Mouse (Mus musculus): Measurements from ENCODE around the gene Dctn2. TPM values are rescaled to one million over a fixed set of nuclear protein-coding genes. Genes with fewer than 3 reads are reported as not detected.

The Dctn2 gene
- total and polyA plus RNA-seq, 3 experiments: 66.3 to 91.9 (median 79.1) TPM

DNA sequence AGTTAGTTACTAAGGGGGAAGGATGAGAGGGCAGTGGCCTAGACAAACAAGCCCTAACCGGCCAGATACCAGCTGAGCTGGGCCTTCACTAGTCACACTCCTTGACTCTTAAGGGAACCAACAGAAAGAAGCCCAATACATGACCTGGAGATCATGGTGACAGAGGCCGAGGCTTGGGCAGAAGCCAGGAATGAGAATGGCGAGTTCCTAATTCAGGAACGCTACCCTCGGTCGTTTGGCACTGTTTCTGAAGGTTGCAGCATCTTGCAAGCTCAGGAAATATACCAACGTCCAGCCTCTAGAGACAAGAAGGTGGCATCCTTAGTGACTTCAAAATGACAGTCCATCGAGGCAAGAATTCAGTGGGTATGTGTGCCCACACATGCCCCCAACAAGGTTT is 1.8 kb upstream of the Dctn2 start:
- Histone ChIP-seq H3K4me2 (ENCODE audit: insufficient read depth, low read depth, poor library complexity, severe bottlenecking) (no peak overlapping the region), H3K27ac (ENCODE audit: insufficient read depth, low read depth) (no peak overlapping the region), H3K4me1 (ENCODE audit: control insufficient read depth in 1 of 2, insufficient read depth in 2 of 2) (peaks cover 11 to 22% of the 10 kb centered on the region in 2 experiments), H3K9me3 (replicated peaks; ENCODE audit: low read length) (no peaks in the 10 kb centered on the region), H3K79me2 (replicated peaks; ENCODE audit: control insufficient read depth, extremely low read depth, insufficient read depth, poor library complexity, severe bottlenecking) (peaks cover 12% of the 10 kb centered on the region), H3K4me3 (replicated peaks in 1 of 3; ENCODE audit: low read depth in 2 of 3, low read length in 2 of 3, poor library complexity in 1 of 3) (no peak overlapping the region), H3K9ac (ENCODE audit: insufficient read depth, low read depth) (no peak overlapping the region), H3K36me3 (replicated peaks in 1 of 2; ENCODE audit: control insufficient read depth in 1 of 2, insufficient read depth in 1 of 2, low read length in 1 of 2) (peaks cover 11 to 16% of the 10 kb centered on the region in 2 experiments), H3K27me3 (replicated peaks) (peaks cover 47% of the 10 kb centered on the region)
- in situ Hi-C loops (cut with MboI; ENCODE audit: low pct_ligation_motif_present, low pct_unique_long_range_greater_than_20kb, low sequenced_read_pairs) (no loop called here), dilution Hi-C loops (cut with MboI; ENCODE audit: extremely low pct_ligation_motif_present, extremely low pct_unique_long_range_greater_than_20kb, low sequenced_read_pairs) (no loop called here)
- no peak for DNase-seq (ENCODE audit: extremely low read depth)
- TF ChIP-seq ZNF384 (IDR thresholded peaks at IDR 0.05; ENCODE audit: low read depth, low read length) (no peak), TCF12 (IDR thresholded peaks at IDR 0.05; ENCODE audit: low read depth, low read length) (no peak), MXI1 (IDR thresholded peaks at IDR 0.05; ENCODE audit: low read depth, low read length) (no peak), POLR2A (IDR thresholded peaks at IDR 0.05; ENCODE audit: low read depth, low read length) (no peak), POLR2AphosphoS2 (IDR thresholded peaks at IDR 0.05; ENCODE audit: low read depth, low read length) (no peak), SIN3A (IDR thresholded peaks at IDR 0.05; ENCODE audit: low read length) (no peak), USF2 (conservative IDR thresholded peaks at IDR 0.05; ENCODE audit: low read depth, low read length) (no peak), MAX (IDR thresholded peaks at IDR 0.05; ENCODE audit: low read length) (no peak), IRF4 (IDR thresholded peaks at IDR 0.05; ENCODE audit: low read depth, low read length) (no peak), CHD2 (IDR thresholded peaks at IDR 0.05; ENCODE audit: low read length) (no peak), TBP (conservative IDR thresholded peaks at IDR 0.05; ENCODE audit: low read depth, low read length) (no peak), PAX5 (IDR thresholded peaks at IDR 0.05; ENCODE audit: low read length) (no peak)

DNA sequence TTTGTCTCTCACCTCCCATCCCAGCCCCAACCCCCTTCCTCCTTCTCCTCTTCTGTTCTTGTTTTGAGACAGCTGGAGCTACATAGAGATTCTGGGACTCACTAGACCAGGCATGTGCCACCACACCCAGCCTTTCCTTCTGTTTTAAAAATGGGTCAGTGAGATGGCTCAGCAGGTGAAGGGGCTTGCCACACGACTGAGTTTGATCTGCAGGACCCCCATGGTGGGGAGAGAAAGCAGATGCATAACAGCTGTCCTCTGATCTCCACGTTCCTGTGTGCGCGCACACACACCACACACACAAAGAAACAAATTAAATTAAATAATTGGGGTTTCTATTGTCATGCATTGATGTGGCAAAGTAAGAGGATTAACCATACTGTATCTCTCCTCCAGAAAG is 1.2 kb upstream of the Dctn2 start:
- H3K27ac ChIP-seq (ENCODE audit: insufficient read depth, low read depth): no peak overlapping the region
- H3K4me2 ChIP-seq (ENCODE audit: insufficient read depth, low read depth, poor library complexity, severe bottlenecking): no peak overlapping the region
- H3K27me3 ChIP-seq (replicated peaks): peaks cover 43% of the 10 kb centered on the region
- H3K9ac ChIP-seq (ENCODE audit: insufficient read depth, low read depth): no peak overlapping the region
- no peak for DNase-seq (ENCODE audit: extremely low read depth)
- in situ Hi-C loops (cut with MboI; ENCODE audit: low pct_ligation_motif_present, low pct_unique_long_range_greater_than_20kb, low sequenced_read_pairs): no loop called here
- dilution Hi-C loops (cut with MboI; ENCODE audit: extremely low pct_ligation_motif_present, extremely low pct_unique_long_range_greater_than_20kb, low sequenced_read_pairs): no loop called here
- peaks cover 12% of the 10 kb centered on the region for H3K79me2 ChIP-seq (replicated peaks; ENCODE audit: control insufficient read depth, extremely low read depth, insufficient read depth, poor library complexity, severe bottlenecking)
- H3K4me1 ChIP-seq (ENCODE audit: control insufficient read depth in 1 of 2, insufficient read depth in 2 of 2): peaks cover 11 to 22% of the 10 kb centered on the region in 2 experiments
- no peak overlapping the region for H3K4me3 ChIP-seq (replicated peaks in 1 of 3; ENCODE audit: low read depth in 2 of 3, low read length in 2 of 3, poor library complexity in 1 of 3)
- TF ChIP-seq HCFC1 (IDR thresholded peaks at IDR 0.05; ENCODE audit: low read depth, low read length) (no peak), CHD2 (IDR thresholded peaks at IDR 0.05; ENCODE audit: low read length) (no peak), IRF4 (IDR thresholded peaks at IDR 0.05; ENCODE audit: low read depth, low read length) (no peak), RAD21 (IDR thresholded peaks at IDR 0.05; ENCODE audit: low read depth, low read length) (no peak), EP300 (IDR thresholded peaks at IDR 0.05; ENCODE audit: low read length) (no peak), JUND (conservative IDR thresholded peaks at IDR 0.05; ENCODE audit: low read depth, low read length) (no peak), UBTF (IDR thresholded peaks at IDR 0.05; ENCODE audit: low read depth, low read length) (no peak), POLR2A (IDR thresholded peaks at IDR 0.05; ENCODE audit: low read depth, low read length) (no peak), MEF2A (IDR thresholded peaks at IDR 0.05; ENCODE audit: borderline replicate concordance, low read depth, low read length) (no peak), ZKSCAN1 (IDR thresholded peaks at IDR 0.05; ENCODE audit: borderline replicate concordance, low read depth, low read length) (no peak), SMC3 (IDR thresholded peaks at IDR 0.05; ENCODE audit: low read depth, low read length) (no peak), KAT2A (IDR thresholded peaks at IDR 0.05; ENCODE audit: insufficient replicate concordance, low read length) (no peak), MXI1 (IDR thresholded peaks at IDR 0.05; ENCODE audit: low read depth, low read length) (no peak), USF2 (conservative IDR thresholded peaks at IDR 0.05; ENCODE audit: low read depth, low read length) (no peak)
- peaks cover 11 to 22% of the 10 kb centered on the region in 2 experiments for H3K36me3 ChIP-seq (replicated peaks in 1 of 2; ENCODE audit: control insufficient read depth in 1 of 2, insufficient read depth in 1 of 2, low read length in 1 of 2)
- H3K9me3 ChIP-seq (replicated peaks; ENCODE audit: low read length): no peaks in the 10 kb centered on the region
